Mouse (Mus musculus): ENCODE results near the gene Iqcf3. TPM values are rescaled to one million over a fixed set of nuclear protein-coding genes. Genes with fewer than 3 reads are reported as not detected.

The Iqcf3 gene
- polyA plus RNA-seq, 1 experiment, result not detected

DNA sequence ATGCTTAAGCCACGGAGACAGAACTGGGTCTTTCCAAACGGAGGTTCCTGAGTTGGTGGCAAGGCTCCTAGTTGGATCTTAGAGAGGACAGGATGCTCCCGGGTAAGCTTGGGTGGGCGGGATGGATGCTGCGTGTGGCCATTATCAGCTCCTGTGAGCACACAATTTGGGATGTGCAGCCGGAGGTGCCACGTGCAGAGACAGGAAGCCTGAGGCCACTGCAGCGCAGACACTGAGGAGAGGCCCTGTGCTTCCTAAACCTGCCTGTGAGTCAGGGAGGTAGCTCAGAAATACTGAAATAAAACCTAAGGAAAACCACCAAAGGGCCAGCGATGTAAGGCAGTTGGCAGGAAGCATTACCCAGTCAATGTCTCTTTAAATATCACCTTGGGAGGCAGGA, 91.7 kb downstream of the Iqcf3 start:
- no peak for TF ChIP-seq POLR2A (IDR thresholded peaks at IDR 0.05; ENCODE audit: low read depth, low read length)
- TF ChIP-seq CTCF (IDR thresholded peaks at IDR 0.05; ENCODE audit: extremely low read depth, insufficient read depth, insufficient read length, insufficient replicate concordance), result no peak
- 35% methylated on average over 9 of the region's 9 CpGs for WGBS
- H3K4me1 ChIP-seq (ENCODE audit: control insufficient read depth, insufficient read depth, insufficient read length), result peaks cover 12% of the 10 kb centered on the region

DNA sequence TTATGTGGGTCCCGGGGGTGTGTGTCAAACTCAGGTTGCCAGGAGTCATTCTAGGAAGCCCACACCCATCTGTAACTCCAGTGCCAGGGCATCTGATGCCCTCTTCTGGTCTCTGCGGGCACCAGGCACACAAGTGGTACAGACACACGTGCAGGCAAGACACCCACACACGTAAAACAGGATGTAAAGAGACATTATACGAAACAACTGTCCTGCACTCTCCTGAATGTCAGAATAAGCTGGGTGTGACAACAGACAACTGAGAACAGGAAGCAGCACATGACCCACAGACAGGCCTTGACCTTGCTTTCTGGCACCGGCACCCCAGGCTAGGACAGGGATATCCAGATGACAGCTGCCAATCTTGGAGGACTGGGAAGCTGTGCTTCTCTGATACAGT, 92.1 kb downstream of the Iqcf3 start:
- DNase-seq (ENCODE audit: low read depth in 1 of 2, low spot score in 2 of 2), result no peak
- 25% methylated on average over 6 of the region's 6 CpGs for WGBS
- H3K36me3 ChIP-seq (ENCODE audit: control insufficient read depth, insufficient read depth, low read length), result peaks cover 3% of the 10 kb centered on the region; the same call in 1 of the 2 replicates
- peaks cover 12% of the 10 kb centered on the region for H3K4me1 ChIP-seq (ENCODE audit: control insufficient read depth, insufficient read depth, insufficient read length)
- H3K27me3 ChIP-seq (ENCODE audit: control insufficient read depth, insufficient read depth, low read length), result peaks cover 6% of the 10 kb centered on the region; the same call in 1 of the 2 replicates
- TF ChIP-seq CTCF (IDR thresholded peaks at IDR 0.05; ENCODE audit: extremely low read depth, insufficient read depth, insufficient read length, insufficient replicate concordance) (no peak), POLR2A (IDR thresholded peaks at IDR 0.05; ENCODE audit: low read depth, low read length) (no peak)
- no peak overlapping the region for H3K4me3 ChIP-seq (ENCODE audit: extremely low read depth, insufficient read depth, insufficient read length)
- no peak overlapping the region for H3K27ac ChIP-seq (ENCODE audit: insufficient read depth, low read length)

More for the DNA sequence above, 91.7 kb downstream of the Iqcf3 start:
- Histone ChIP-seq H3K4me3 (ENCODE audit: extremely low read depth, insufficient read depth, insufficient read length) (no peak overlapping the region), H3K27ac (ENCODE audit: insufficient read depth, low read length) (no peak overlapping the region), H3K27me3 (ENCODE audit: control insufficient read depth, insufficient read depth, low read length) (peaks cover 3% of the 10 kb centered on the region; the same call in 1 of the 2 replicates), H3K36me3 (ENCODE audit: control insufficient read depth, insufficient read depth, low read length) (peaks cover 3% of the 10 kb centered on the region; the same call in 1 of the 2 replicates)
- DNase-seq (ENCODE audit: low read depth in 1 of 2, low spot score in 2 of 2), result no peak

DNA sequence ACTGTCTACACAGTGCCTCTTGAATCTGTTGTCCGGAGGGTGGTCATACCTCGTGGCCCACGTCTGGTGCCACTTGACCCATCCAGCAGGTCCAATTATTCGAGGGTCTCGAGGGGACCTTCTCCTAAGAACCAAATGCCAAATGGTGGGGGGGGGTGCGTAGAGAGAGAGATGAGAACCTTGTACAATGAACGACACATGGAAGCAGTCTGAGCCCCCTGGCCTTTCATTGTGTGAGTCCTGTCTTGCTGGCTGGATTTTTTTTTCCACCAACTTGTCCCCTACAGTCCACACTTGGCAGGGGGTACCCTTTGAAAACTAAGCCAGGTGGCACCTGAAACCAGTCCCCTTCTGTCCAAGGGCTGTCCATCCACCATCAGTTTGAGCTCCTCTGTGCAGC, 93.7 kb downstream of the Iqcf3 start:
- Histone ChIP-seq H3K27me3 (ENCODE audit: control insufficient read depth, insufficient read depth, low read length) (peaks cover 6% of the 10 kb centered on the region; the same call in 1 of the 2 replicates), H3K36me3 (ENCODE audit: control insufficient read depth, insufficient read depth, low read length) (peaks cover 2% of the 10 kb centered on the region; the same call in 1 of the 2 replicates), H3K27ac (ENCODE audit: insufficient read depth, low read length) (no peak overlapping the region), H3K4me3 (ENCODE audit: extremely low read depth, insufficient read depth, insufficient read length) (no peak overlapping the region), H3K4me1 (ENCODE audit: control insufficient read depth, insufficient read depth, insufficient read length) (peaks cover 12% of the 10 kb centered on the region)
- no peak for DNase-seq (ENCODE audit: low read depth in 1 of 2, low spot score in 2 of 2)
- 92% methylated on average over 7 of the region's 7 CpGs for WGBS
- TF ChIP-seq CTCF (IDR thresholded peaks at IDR 0.05; ENCODE audit: extremely low read depth, insufficient read depth, insufficient read length, insufficient replicate concordance), result no peak
- TF ChIP-seq POLR2A (IDR thresholded peaks at IDR 0.05; ENCODE audit: low read depth, low read length), result no peak

DNA sequence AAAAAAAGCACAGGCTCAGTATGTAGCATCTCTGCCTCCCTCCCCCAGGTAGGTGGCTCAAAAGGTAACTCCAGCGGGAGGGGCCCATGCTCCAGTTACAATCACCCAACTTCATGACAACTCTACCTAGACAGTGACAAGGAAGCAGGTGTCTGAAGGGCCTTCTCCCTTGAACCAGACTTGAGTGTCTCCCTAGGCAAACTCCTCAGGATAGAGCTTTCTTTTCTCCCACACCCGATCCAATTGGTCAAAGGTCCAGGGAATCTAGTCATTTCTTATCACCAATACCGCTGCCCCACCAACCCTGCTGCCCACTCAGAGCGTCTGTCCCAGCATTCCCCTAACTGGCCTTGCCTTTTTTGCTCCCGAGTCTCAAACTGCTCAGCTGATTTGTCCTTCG, 94.7 kb downstream of the Iqcf3 start:
- H3K4me1 ChIP-seq (ENCODE audit: control insufficient read depth, insufficient read depth, insufficient read length), result peaks cover 12% of the 10 kb centered on the region
- peaks cover 6% of the 10 kb centered on the region; the same call in 1 of the 2 replicates for H3K27me3 ChIP-seq (ENCODE audit: control insufficient read depth, insufficient read depth, low read length)
- no peak overlapping the region for H3K27ac ChIP-seq (ENCODE audit: insufficient read depth, low read length)
- peaks cover 2% of the 10 kb centered on the region; the same call in 1 of the 2 replicates for H3K36me3 ChIP-seq (ENCODE audit: control insufficient read depth, insufficient read depth, low read length)
- no peak for TF ChIP-seq CTCF (IDR thresholded peaks at IDR 0.05; ENCODE audit: extremely low read depth, insufficient read depth, insufficient read length, insufficient replicate concordance)
- TF ChIP-seq POLR2A (IDR thresholded peaks at IDR 0.05; ENCODE audit: low read depth, low read length), result no peak
- WGBS, result 89% methylated on average over 6 of the region's 6 CpGs
- no peak overlapping the region for H3K4me3 ChIP-seq (ENCODE audit: extremely low read depth, insufficient read depth, insufficient read length)
- DNase-seq (ENCODE audit: low read depth in 1 of 2, low spot score in 2 of 2), result no peak

DNA sequence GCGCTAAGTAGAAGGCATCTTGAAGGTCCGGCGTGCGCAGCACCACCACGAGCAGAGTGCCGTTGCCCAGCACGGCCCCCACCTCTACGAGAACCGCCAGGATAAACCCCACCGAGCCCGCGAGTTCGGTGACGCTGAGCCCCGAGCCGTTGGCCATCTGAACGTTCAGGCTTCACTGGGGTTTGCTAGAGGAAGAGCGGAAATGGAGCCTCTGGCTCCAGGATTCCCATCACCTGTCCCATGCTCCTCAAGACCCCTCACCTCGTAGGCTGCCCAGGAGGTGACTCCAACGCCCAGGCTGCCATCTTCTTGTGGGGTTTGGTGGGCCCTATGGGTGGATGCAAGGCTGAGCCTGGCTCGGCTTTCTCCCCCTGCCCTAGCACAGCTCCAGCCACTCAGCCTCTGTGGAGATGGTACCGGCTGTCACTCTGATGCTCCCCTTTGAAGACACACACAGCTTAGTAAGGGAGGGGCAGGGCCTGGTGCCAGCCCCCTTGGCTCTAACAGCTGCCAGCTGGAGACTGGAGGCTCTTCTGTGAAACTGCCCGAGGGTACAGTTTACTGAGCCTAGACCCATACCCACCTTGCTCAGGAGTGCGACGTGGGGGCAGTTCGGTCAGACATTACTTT, 95.7 kb downstream of the Iqcf3 start, which contains the start of gene Gpr62:
Gene Gpr62, minus strand, starts transcription at position 368 of the 630 bp plus-strand sequence.
- peaks cover 6% of the 10 kb centered on the region; the same call in 1 of the 2 replicates for H3K27me3 ChIP-seq (ENCODE audit: control insufficient read depth, insufficient read depth, low read length)
- peaks cover 12% of the 10 kb centered on the region for H3K4me1 ChIP-seq (ENCODE audit: control insufficient read depth, insufficient read depth, insufficient read length)
- 33% methylated on average over 26 of the region's 26 CpGs for WGBS
- no peaks in the 10 kb centered on the region for H3K36me3 ChIP-seq (ENCODE audit: control insufficient read depth, insufficient read depth, low read length)
- DNase-seq (ENCODE audit: low read depth in 1 of 2, low spot score in 2 of 2), result no peak
- H3K27ac ChIP-seq (ENCODE audit: insufficient read depth, low read length), result no peak within 1 kb of the TSS
- TF ChIP-seq CTCF (IDR thresholded peaks at IDR 0.05; ENCODE audit: extremely low read depth, insufficient read depth, insufficient read length, insufficient replicate concordance) (no peak), POLR2A (IDR thresholded peaks at IDR 0.05; ENCODE audit: low read depth, low read length) (no peak)
- peak within 1 kb of the TSS; percentile 49 for H3K4me3 ChIP-seq (ENCODE audit: extremely low read depth, insufficient read depth, insufficient read length)

DNA sequence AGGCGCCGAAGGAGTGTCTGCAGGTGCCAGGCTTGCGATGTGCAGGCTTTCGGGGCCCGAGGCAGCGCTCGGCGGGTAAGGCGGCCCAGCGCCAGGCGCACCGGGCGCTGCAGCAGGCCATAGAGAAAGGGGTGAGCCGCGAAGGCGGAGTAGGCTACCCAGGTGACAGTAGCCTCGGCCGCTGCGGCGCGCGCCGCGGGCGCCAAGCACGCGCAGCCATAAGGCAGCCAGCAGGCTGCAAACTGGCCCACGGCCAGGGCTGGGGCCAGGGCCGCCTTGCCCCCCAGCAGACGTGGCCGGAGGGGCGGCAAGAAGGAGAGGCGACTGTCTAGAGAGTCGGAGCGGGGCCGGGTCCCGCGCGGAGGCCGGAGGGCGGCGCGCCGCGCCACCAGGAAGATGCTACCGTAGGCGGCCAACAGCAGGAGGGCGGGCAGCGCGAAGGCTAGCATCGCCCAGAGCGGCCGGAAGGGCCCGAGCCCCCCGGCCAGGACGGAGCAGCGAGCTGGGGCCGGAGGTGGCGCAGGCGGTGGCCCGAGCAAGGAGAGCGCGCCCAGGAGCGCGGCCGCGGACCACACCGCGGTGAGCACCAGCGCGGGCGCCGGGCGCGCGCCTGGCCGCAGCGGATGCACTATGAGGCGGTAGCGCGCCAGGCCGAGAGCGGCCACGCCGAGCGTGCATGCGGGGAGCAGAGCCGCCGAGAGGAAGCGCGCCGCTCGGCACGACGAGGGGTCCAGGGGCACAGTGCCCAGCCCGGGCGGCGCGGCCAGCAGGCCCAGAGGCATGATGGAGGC, 96.5 kb downstream of the Iqcf3 start:
- Histone ChIP-seq H3K27ac (ENCODE audit: insufficient read depth, low read length) (no peak overlapping the region), H3K27me3 (ENCODE audit: control insufficient read depth, insufficient read depth, low read length) (peaks cover 6% of the 10 kb centered on the region; the same call in 1 of the 2 replicates), H3K4me1 (ENCODE audit: control insufficient read depth, insufficient read depth, insufficient read length) (peaks cover 12% of the 10 kb centered on the region), H3K36me3 (ENCODE audit: control insufficient read depth, insufficient read depth, low read length) (no peaks in the 10 kb centered on the region), H3K4me3 (ENCODE audit: extremely low read depth, insufficient read depth, insufficient read length) (peak overlapping the region; percentile 49)
- no peak for DNase-seq (ENCODE audit: low read depth in 1 of 2, low spot score in 2 of 2)
- TF ChIP-seq CTCF (IDR thresholded peaks at IDR 0.05; ENCODE audit: extremely low read depth, insufficient read depth, insufficient read length, insufficient replicate concordance) (no peak), POLR2A (IDR thresholded peaks at IDR 0.05; ENCODE audit: low read depth, low read length) (no peak)
- 4% methylated on average over 93 of the region's 99 CpGs for WGBS
